Mouse (Mus musculus) kidney, postnatal 36 days (tissue): ENCODE data around the gene Rps6ka1.
A peak's percentile ranks its signal among the peaks of the same experiment; 100 is the strongest.

ENCODE experiments used
- DNase-seq, 2 experiments: peaks; one replicate each; pipeline ENCODE4 v3.0.0; 2021 to 2022; ENCODE audit warnings: mixed read lengths in 2 of 2

Gene Rps6ka1

GRCm38 (mm10) chr4:133897431-133897891, 9.9 kb upstream of the Rps6ka1 start:
- DNase-seq, result no peak

GRCm38 (mm10) chr4:133896984-133897383, 9.4 kb upstream of the Rps6ka1 start:
- DNase-seq, result no peak

DNA sequence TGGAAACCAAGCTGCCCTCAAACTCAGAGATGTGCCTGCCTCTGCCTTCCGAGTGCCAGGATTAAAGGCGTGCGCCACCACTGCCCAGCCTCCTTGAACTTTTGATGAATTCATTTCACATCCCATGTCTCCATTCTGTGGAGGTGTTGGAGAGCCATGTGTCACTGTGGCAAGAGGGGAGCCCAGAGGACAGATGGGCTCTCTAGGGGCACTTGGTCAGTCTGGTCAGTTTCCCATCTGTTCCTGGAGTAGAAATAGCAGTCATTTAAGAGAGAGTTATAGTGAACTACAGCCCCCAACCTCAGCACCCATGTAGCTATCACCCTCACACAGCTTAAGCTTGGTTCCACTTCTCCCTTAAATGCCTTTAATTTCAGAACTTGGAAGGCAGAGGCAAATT, 8.4 kb upstream of the Rps6ka1 start:
- no peak for DNase-seq

- peak; percentile 49 to 72 for DNase-seq
Measured at GRCm38 (mm10) chr4:133887249-133887648, 348 bp downstream of the Rps6ka1 start.

- peak; percentile 34 to 41 for DNase-seq
Measured at GRCm38 (mm10) chr4:133885991-133886501, 1.6 kb downstream of the Rps6ka1 start.

DNA sequence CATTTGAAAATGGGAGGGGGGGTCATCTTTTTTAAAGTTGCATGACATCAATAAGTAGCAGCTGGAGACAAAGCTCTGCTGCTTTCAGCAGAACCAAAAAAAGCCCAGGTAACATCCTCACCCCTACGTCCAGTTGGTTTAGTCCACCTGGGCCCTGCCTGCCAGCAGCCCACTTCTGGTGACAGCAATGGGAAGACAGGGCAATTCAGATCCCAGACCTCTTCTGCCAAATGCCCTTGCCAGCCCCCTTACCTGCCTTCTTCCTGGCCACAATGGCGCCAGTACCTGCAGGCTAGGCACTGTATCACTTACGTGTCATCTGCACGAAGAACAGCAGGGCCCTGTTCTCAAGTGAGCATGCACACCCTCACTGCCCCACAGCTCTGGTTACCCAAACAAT, 2.3 kb downstream of the Rps6ka1 start:
- DNase-seq, result no peak

- peak in 1 of 2 experiments; percentile 31 for DNase-seq
Measured at GRCm38 (mm10) chr4:133884888-133885287, 2.7 kb downstream of the Rps6ka1 start.

DNA sequence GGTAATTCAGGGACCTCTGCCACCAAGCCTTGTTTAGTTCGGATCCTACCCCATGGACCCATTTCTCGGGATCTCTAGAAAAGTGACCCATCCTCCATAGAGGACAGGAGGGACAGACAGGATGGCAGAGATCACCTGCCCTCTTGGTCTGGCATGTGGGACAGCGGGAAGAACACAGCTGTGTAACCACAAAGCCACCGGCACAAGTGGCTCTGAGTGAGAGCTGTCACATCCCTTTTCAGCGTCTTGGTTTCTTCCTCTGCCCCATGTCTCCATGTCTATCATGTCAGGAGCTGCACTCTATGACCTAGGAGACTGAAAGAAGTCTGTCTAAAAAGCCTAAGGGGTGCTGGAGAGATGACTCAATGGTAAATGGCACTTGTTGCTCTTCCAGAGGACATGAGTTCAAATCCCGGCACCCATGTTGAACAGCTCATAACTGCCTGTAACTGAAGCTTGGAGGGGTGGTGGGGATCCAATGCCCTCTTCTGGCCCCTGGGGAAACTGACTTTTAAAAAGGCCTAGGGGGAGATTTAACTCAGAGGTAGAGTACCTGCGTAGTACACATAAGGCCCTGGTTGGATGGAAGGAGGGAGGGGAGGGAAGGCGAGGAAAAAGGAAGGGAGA, 3.4 kb downstream of the Rps6ka1 start:
- DNase-seq, result no peak

GRCm38 (mm10) chr4:133881851-133882250, 5.7 kb downstream of the Rps6ka1 start:
- DNase-seq, result peak; percentile 61 to 64

GRCm38 (mm10) chr4:133881399-133881798, 6.2 kb downstream of the Rps6ka1 start:
- no peak for DNase-seq

GRCm38 (mm10) chr4:133879145-133879902, 8.3 kb downstream of the Rps6ka1 start:
- peak in 1 of 2 experiments; percentile 39 for DNase-seq

GRCm38 (mm10) chr4:133877850-133878755, 9.5 kb downstream of the Rps6ka1 start:
- peak in 1 of 2 experiments; percentile 53 for DNase-seq

- no peak for DNase-seq
Measured at GRCm38 (mm10) chr4:133874865-133875517, 12.6 kb downstream of the Rps6ka1 start.

GRCm38 (mm10) chr4:133873926-133874864, 13.4 kb downstream of the Rps6ka1 start:
- DNase-seq, result no peak

DNA sequence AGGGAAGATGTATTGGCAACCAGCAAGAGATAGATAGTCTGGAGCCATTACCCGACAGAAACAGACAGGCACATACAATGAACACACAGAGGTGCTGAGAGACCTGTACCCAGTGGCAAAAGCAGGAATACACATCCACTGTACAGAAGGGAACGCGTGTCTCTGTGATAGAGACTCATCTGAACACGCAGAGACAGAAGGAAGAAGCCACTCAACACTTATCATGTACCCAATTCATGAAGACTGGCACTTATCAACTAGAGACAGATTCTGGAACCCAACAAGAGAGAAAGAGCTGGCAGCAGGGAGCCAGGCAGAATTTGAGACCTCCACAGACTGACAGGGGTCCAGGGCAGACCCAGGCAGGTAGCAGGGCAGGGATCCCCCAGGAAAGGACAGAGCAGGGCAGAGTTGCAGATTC, 14.2 kb downstream of the Rps6ka1 start:
- no peak for DNase-seq

- peak in 1 of 2 experiments; percentile 47 for DNase-seq
Measured at GRCm38 (mm10) chr4:133872812-133873300, 14.7 kb downstream of the Rps6ka1 start.

- no peak for DNase-seq
Measured at GRCm38 (mm10) chr4:133872222-133872811, 15.3 kb downstream of the Rps6ka1 start.

DNA sequence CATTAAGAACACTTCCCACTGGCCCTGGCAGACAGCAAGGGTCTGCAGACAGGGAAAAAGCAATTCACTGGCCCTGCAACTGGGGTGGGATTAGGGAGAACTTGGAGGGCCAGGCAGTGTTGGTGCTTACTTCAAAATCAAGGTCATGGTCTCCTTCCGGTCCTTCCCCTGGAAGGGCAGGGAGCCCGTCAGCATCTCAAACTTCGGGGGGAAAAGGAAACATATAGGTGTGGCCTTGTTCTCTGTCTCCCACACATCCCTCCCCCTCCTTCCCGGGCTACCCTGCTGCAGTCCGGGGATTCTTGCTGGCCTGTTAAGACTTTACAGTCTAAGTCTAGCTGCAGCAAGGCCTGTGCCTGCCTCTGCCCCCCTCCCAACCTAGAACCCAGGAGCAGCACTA, 22.4 kb downstream of the Rps6ka1 start:
- DNase-seq, result no peak

- DNase-seq, result peak; percentile 42 to 55
Measured at GRCm38 (mm10) chr4:133864380-133864981, 23.1 kb downstream of the Rps6ka1 start.

- peak in 1 of 2 experiments; percentile 19 for DNase-seq
Measured at GRCm38 (mm10) chr4:133863795-133864379, 23.7 kb downstream of the Rps6ka1 start.
